ENCODE assay signal across 12 mouse cellular contexts in genomic region chr2:130112116-130112515, GRCm38 (mm10). TPM values are rescaled to one million over a fixed set of nuclear protein-coding genes. Genes with fewer than 3 reads are reported as not detected.
"Had no signal": no experiment of that assay in that cellular context is flagged by ENCODE, and none has a peak within 500 bp of the region (broad histone marks: within the 10 kb centered on the region; RNA-seq: fewer than 3 reads in every experiment).

Tgm6 (plus strand) TSS chr2:130112416.

- DNase-seq: kidney, postnatal 10 days; left cerebral cortex, postnatal 4 days; lung, adult 18-20 months; thymus, postnatal 4 days had no signal

- H3K4me2 ChIP-seq: limb, embryonic 13.5 days had no signal

- H3K27me3 ChIP-seq: limb, embryonic 13.5 days had no signal

- H3K36me3 ChIP-seq: limb, embryonic 13.5 days had no signal

- H3K9me3 ChIP-seq: limb, embryonic 13.5 days had no signal

- H3K4me3 ChIP-seq: limb, embryonic 13.5 days had no signal

- H3K27ac ChIP-seq: limb, embryonic 13.5 days; liver, embryonic 14.5 days; stomach, postnatal 0 days had no signal

- H3K9ac ChIP-seq: limb, embryonic 13.5 days; liver, embryonic 14.5 days had no signal

RNA-seq across cellular contexts. Expression of gene Tgm6, which starts in this region (rescaled TPM):
- total RNA-seq: liver, adult 2 months; megakaryocyte-erythroid progenitor cell, adult 5-6 weeks had no signal
- polyA plus RNA-seq: kidney, embryonic 14.5 days; large intestine, adult 2 months; limb, embryonic 13.5 days; liver, adult 2 months; liver, embryonic 14.5 days; lung, embryonic 16.5 days; stomach, postnatal 0 days had no signal
